In the genomic region with DNA sequence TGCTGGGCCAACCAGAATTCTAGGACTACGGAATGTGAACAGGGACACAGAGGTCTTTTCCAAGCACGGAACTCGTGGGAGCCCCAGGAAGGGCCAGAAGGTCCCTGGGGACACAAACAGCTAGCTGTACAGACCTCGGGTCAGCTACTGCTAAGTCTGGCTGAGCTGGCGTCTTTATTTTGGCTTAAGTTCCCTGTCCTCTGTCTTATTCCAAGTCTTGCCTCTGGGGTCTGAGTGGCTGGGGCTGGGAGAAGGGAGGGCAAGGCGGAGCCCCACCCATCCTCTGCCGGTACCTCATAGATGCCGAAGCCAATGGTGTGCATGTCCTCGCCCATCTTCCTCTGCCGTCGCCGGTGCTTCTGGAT, we compare ENCODE assay signal across 13 mouse cellular contexts. TPM values are rescaled to one million over a fixed set of nuclear protein-coding genes. Genes with fewer than 3 reads are reported as not detected.
DNase-seq lines count a peak whose midpoint lies in the region; ATAC-seq lines count a peak whose summit lies in the region.
"Had no signal": no experiment of that assay in that cellular context is flagged by ENCODE, and none has a peak within 500 bp of the region (broad histone marks: within the 10 kb centered on the region; RNA-seq: fewer than 3 reads in every experiment).

No protein-coding gene starts in this region.

- H3K4me3 ChIP-seq in heart, embryonic 14.5 days (ENCODE audit: control insufficient read depth in 1 of 2, insufficient read depth in 1 of 2, low read depth in 1 of 2, low read length in 2 of 2) = no peak overlapping the region
- no peak overlapping the region for H3K4me3 ChIP-seq in limb, embryonic 10.5 days
- H3K4me3 ChIP-seq: intestine, embryonic 15.5 days; limb, embryonic 15.5 days had no signal

- no peaks in the 10 kb centered on the region for H3K27me3 ChIP-seq in heart, embryonic 14.5 days (ENCODE audit: control insufficient read depth, insufficient read depth, low read length)
- no peaks in the 10 kb centered on the region for H3K27me3 ChIP-seq in limb, embryonic 10.5 days (ENCODE audit: low read depth, poor library complexity, severe bottlenecking)
- H3K27me3 ChIP-seq: intestine, embryonic 15.5 days; limb, embryonic 15.5 days had no signal

- H3K9me3 ChIP-seq in heart, embryonic 14.5 days (ENCODE audit: control insufficient read depth, low read length) = no peaks in the 10 kb centered on the region
- no peaks in the 10 kb centered on the region for H3K9me3 ChIP-seq in limb, embryonic 10.5 days (replicated peaks)
- H3K9me3 ChIP-seq: intestine, embryonic 15.5 days; limb, embryonic 15.5 days had no signal

- H3K9ac ChIP-seq in heart, embryonic 14.5 days (ENCODE audit: low read length) = no peak overlapping the region
- H3K9ac ChIP-seq: intestine, embryonic 15.5 days; limb, embryonic 15.5 days had no signal

- no peak for DNase-seq in frontal cortex, postnatal 25 days (ENCODE audit: low spot score in 2 of 2)
- peak; percentile 52 to 70 for DNase-seq in layer of hippocampus, adult 8-10 months (ENCODE audit: low spot score in 2 of 2)
- no peak for DNase-seq in layer of hippocampus, postnatal 25 days (ENCODE audit: extremely low spot score in 1 of 2, low spot score in 1 of 2)
- DNase-seq in kidney, postnatal 36 days = peak; percentile 57 to 75
- DNase-seq in limb, embryonic 10.5 days (ENCODE audit: low spot score) = no peak
- DNase-seq in embryo, embryonic 11 days = no peak
- DNase-seq: cerebellum, postnatal 36 days; gastrocnemius, postnatal 36 days; lung, postnatal 4 days had no signal

- H3K27ac ChIP-seq in heart, embryonic 14.5 days (replicated peaks in 1 of 2; ENCODE audit: control insufficient read depth in 1 of 2, insufficient read depth in 1 of 2, low read depth in 2 of 2, low read length in 2 of 2) = no peak overlapping the region
- H3K27ac ChIP-seq in limb, embryonic 10.5 days = no peak overlapping the region
- H3K27ac ChIP-seq: intestine, embryonic 15.5 days; limb, embryonic 15.5 days had no signal

- no peaks in the 10 kb centered on the region for H3K4me1 ChIP-seq in heart, embryonic 14.5 days (ENCODE audit: control insufficient read depth in 2 of 2, insufficient read depth in 2 of 2, low read length in 2 of 2)
- no peaks in the 10 kb centered on the region for H3K4me1 ChIP-seq in limb, embryonic 10.5 days
- H3K4me1 ChIP-seq: limb, embryonic 15.5 days had no signal

- 84% methylated on average over 12 of the region's 12 CpGs for WGBS in heart, embryonic 14.5 days
- 95% methylated on average over 12 of the region's 12 CpGs for WGBS in limb, embryonic 10.5 days

- H3K4me2 ChIP-seq in heart, embryonic 14.5 days (ENCODE audit: low read length) = no peak overlapping the region
- H3K4me2 ChIP-seq: intestine, embryonic 15.5 days; limb, embryonic 15.5 days had no signal

- peak; percentile 51 for ATAC-seq in frontal cortex, adult (ENCODE audit: low TSS enrichment)
- ATAC-seq in heart, embryonic 14.5 days (ENCODE audit: insufficient number of reproducible peaks, insufficient read depth, low FRiP score, low read depth) = 0 out of 2 replicates have a peak, but pooled peaks have one; percentile 19
- ATAC-seq: intestine, embryonic 15.5 days had no signal

- peaks cover 97% of the 10 kb centered on the region for H3K36me3 ChIP-seq in heart, embryonic 14.5 days (ENCODE audit: control insufficient read depth, insufficient read depth, low read length)
- H3K36me3 ChIP-seq in limb, embryonic 10.5 days = peaks cover 97% of the 10 kb centered on the region

RNA-seq across cellular contexts. Expression of gene Capn2, which starts 33.5 kb away (rescaled TPM):
- 10 to 100 TPM; 68.8 to 72.9 (median 71.6) TPM for total RNA-seq in layer of hippocampus, adult 8-10 months (2022)
- total RNA-seq in layer of hippocampus, postnatal 25 days (2021) = 10 to 100 TPM; 59.4 to 62.3 TPM
- 71.2 and 76.6 TPM in 2 replicates for polyA plus RNA-seq in heart, embryonic 14.5 days (2014; fragmentation: Nextera tagmentation; extraction: Ambion mirVana)
- polyA plus RNA-seq in limb, embryonic 10.5 days (2016; fragmentation: Nextera tagmentation; extraction: Ambion mirVana) = 65.2 and 86.5 TPM in 2 replicates

Comparison
In these comparisons a context has a peak if more than half of its experiments do, and no peak if none do; other contexts are left out.
1. DNase-seq: peak in layer of hippocampus, adult 8-10 months (2 of 2) and kidney, postnatal 36 days (2 of 2); none in frontal cortex, postnatal 25 days (0 of 2), layer of hippocampus, postnatal 25 days (0 of 2), limb, embryonic 10.5 days (single experiment) and embryo, embryonic 11 days (single experiment).